Mouse (Mus musculus) adrenal gland, adult 8-10 months (tissue): ENCODE data around the gene Psmd8. TPM values are rescaled to one million over a fixed set of nuclear protein-coding genes. Genes with fewer than 3 reads are reported as not detected.
"Not testable (repeated sequence)": the region's sequence is repeated elsewhere in the genome, so short reads cannot be mapped to it uniquely, and the experiment has no call there.

Source experiments
- DNase-seq: peaks from one replicate; pipeline ENCODE4 v3.0.0; 2022
- total RNA-seq, 4 experiments: library from RNA; stranded (reverse); gene quantifications; 2 replicates each; pipeline ENCODE4 v1.2.4; 2022

The Psmd8 gene
- total RNA-seq, 4 experiments from 2014 or later = 167 to 191 (median 174) TPM

GRCm38 (mm10) chr7:29170066-29170754 lies 10.3 kb downstream of the Psmd8 start, which contains the start of the genes Ggn and Spred3:
TSS of gene Ggn (plus strand) at chr7:29170210.
TSS of gene Spred3 (minus strand) at chr7:29170411.
- peak; percentile 75 for DNase-seq

GRCm38 (mm10) chr7:29169231-29170065 lies 11.1 kb downstream of the Psmd8 start:
- DNase-seq = peak; percentile 76

DNA sequence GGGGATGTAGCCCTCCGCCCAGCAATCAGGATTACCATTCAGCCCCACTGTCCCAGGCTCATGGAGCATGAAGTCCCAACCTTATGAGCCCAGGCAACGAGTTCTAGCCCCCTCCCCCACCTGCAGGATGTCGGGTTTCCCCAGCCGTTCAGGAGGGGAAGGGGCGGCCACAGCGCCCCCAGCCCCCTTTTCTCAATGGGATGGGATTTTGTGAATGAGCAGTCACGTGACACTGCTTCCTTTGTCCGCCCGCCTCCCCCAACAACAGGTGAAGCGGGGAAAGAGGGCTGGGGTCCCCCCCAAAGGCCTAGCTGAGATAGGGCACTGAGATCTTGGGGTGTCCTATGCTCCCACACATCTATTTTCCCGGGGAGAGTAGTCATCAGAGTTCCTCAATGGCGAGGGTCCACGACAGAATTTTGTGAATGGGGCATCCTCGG lies 11.7 kb downstream of the Psmd8 start:
- no peak for DNase-seq

DNA sequence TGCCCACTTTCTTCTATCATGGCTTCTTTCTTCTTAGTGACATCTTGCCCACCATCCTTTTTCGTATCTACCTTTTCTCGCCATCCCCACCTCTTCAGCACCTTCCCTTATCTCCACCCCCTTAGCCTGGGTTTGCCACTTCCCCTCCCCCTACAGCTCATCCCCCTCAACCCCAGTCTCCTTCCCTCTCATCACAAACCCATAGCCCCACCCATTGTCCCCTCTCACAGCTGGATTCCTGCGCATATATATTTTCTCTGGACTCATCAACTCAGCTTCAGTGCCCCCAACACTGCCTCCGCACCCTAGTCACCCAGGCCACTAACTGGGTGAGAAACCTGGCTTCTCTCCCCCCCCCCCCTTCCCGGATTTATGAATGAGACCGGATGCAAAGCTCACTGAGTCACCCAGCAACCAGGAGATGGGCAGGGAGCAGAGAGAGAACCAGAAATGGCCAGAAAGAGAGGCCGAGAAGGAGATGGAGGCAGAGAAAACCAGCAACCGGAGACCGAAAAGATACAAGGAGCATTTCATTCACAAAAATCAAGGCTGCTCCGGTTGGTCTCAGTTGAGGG lies 12.3 kb downstream of the Psmd8 start:
- DNase-seq = no peak

DNA sequence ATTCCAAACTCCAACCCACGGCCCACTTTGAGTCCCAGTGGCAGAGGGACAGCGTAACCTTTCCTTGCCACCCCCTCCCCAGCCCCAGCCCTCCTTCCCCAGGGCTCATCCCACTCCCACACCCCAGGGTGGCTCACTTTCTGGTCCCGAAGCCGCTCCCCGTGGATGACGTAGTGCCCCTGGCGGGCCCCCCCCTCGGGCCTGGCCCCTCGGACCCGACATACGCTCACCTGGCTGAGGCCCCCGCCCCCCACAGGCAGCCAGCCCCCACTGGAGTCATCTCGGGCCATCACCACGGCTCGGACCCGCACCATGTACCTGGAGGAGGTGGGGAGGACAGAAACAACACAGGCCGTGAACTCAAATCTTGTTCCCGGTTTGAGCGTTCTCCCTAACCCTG lies 12.8 kb downstream of the Psmd8 start:
- no peak for DNase-seq

GRCm38 (mm10) chr7:29162750-29163525 lies 17.6 kb downstream of the Psmd8 start:
- no peak for DNase-seq

- no peak for DNase-seq
Observed at GRCm38 (mm10) chr7:29162294-29162693, 18.2 kb downstream of the Psmd8 start.

DNA sequence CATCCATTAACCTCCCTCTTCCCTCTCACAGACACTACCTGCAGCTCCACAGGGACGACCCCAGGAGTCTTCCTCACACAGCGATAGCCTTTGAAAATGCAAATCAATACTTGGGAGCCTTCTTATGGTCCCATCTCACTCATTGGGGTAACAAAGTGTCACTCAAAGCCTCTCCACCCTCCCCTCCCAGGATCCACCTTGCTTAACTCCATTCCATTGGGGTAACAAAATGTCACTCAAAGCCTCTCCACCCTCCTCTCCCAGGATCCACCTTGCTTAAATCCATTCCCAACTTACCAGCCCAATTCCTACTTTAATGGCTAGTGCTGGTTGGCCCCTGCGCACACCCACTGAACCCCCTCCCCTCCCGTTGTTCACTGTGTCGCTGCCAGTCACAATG lies 22.2 kb downstream of the Psmd8 start:
- DNase-seq = no peak

DNA sequence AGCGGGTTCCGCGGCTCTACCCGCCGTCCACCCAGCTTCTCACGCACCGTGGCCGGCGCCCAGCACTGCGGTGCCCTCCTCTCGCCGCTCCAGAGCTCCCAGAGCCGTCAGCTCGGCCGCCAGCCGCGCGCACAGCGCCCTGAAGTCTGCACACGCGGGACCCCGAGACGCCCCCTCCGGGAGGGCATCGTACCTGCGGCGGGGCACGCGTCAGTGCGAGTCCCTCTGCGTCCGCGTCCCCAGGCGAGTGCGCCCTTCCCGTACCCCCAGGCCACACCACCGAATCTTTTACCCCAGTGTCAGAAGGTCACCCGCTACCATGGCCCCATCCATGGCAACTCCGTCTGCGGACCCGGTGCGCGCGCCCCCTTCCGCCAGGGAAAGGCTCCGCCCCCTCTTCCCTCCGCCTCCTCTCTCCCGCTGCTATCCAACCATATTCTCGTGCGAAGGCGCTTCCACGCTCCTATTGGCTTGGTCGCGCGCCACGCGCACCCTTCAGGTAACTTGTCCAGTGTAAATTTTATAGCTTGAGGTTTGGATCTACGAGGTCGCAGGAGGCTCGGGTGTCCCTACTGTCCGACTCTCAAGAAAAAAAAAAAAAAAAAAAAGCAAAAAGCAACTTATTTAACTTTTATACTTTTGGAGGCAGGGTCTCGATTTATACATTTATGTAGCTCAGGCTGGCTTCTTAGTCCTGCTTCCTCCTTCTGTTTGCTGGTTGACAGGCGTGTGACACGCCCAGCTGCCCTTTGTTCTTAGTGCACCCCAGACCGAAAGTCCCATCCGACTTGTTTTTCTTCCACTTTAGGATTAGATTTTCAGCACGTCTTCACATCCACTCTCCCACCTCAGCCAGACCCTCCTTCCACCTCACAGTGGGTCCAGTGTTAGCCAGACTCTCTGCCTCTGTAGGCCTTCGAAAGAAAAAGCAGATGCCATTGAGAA lies 24.4 kb downstream of the Psmd8 start, which contains the start of gene Fam98c:
Fam98c (minus strand) TSS at position 397 of the 945 bp plus-strand sequence.
- peak; percentile 78 for DNase-seq

GRCm38 (mm10) chr7:29155196-29155837 lies 25.2 kb downstream of the Psmd8 start:
- DNase-seq = peak; percentile 82

- DNase-seq = no peak
Observed at GRCm38 (mm10) chr7:29154018-29154720, 26.3 kb downstream of the Psmd8 start.

GRCm38 (mm10) chr7:29151486-29151885 lies 29.0 kb downstream of the Psmd8 start:
- no peak for DNase-seq

DNA sequence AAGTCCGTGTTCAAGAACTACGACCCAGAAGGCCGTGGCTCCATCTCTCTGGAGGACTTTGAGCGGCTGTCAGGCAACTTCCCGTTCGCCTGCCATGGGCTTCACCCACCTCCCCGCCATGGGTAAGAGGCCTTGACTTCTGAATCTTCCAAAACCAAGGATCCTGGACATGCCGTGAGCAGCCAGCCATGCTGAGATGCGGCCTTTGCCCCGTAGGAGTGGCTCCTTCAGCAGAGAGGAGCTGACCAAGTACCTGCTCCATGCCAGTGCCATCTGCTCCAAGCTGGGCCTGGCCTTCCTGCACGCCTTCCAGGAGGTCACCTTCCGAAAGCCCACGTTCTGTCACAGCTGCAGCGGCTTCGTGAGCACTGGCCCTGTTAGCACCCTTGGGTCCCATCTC lies 31.7 kb downstream of the Psmd8 start:
- no peak for DNase-seq

DNA sequence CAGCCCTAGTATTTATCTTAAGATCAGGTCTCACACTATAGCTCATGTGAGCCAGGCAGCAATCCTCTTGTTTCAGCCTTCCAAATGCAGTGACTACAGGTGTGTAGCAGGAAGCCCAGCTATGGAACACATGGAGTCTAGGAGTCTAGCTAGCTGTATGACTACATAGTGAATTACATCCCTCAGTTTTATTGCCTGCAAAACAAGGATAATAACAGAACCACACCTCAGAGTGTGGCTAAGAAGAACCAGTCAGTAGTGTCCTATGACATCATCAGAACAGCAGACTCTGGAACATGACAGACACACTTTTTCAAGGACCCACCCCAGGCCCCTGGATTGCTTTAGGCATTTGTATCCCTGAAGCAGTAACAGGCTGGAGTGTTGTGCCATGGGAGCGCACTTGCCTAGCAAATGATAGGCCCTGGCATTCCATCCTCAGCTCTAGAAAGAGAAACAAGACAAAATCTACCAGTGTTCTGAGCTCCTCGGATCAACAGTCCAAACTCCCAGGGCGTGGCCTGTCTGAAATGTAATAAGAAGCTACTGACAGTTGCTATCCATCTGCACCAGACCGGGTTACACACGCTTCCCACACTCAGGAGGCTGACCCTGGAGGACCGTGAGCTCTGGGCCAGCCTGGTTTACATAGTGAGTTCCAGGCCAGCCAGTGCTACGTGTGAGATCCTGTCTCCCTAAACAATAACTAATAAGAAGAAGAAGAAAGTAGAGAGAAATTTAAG lies 33.7 kb downstream of the Psmd8 start:
- DNase-seq = no peak

DNA sequence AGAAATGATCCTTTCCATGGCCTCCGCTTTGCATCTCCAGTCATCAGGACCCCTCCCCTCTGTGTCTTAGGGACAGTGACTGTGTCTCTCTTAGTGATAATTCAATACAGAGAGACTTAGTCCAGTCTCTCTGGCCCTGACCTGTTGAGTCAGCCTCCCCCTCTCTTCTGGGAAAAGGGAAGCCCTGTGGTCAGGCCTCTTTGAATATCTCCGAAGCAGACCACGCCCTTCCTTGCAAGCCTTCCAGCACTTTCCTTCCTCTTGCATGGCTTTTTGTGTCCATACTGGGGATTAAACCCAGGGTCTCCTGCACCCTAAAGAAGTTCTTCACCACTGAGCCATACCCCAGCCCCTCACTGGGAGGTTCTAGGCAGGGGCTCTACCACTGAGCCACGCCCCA lies 36.5 kb downstream of the Psmd8 start:
- no peak for DNase-seq

DNA sequence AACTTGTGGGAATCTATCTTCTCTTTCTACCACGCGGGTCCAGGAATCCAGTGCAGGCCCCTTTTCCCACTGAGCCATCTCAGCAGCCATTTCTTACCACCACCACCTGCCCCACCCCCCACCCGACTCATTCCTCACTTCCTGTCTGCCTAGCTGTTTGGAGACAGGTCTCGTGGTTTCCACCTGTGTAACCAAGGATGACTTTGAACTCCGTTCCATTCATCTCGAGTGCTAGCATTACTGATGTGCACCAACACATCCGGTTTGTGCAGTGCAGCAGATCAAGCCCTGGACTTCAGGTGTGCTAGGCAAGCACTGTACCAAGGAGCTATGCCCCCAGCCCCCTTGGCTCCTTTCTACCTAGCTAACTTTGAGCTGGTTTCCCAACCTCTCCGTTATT lies 39.1 kb downstream of the Psmd8 start:
- no peak for DNase-seq

DNA sequence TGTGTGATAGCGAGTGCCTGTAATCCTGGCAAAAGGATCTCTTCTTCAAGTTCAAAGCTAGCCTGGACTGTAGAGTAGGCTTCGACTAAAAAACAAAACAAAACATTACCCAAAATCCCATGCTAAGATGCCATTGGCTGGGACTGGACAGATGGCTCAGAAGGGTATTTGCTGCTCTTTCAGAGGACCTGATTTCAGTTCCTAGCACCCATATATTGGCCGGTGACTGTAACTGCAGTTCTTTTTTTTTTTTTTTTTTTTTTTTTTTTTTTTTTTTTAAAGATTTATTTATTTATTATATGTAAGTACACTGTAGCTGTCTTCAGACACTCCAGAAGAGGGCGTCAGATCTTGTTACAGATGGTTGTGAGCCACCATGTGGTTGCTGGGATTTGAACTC lies 41.3 kb downstream of the Psmd8 start:
- not testable (repeated sequence) for DNase-seq

GRCm38 (mm10) chr7:29137429-29137828 lies 43.1 kb downstream of the Psmd8 start:
- no peak for DNase-seq

- DNase-seq = no peak
Observed at GRCm38 (mm10) chr7:29134693-29135386, 45.7 kb downstream of the Psmd8 start, which contains the start of gene Rasgrp4. TSS of gene Rasgrp4 (plus strand) at chr7:29134851.
